Mouse (Mus musculus) spleen, adult 2 months (tissue): Measurements from ENCODE around the gene Knstrn. TPM values are rescaled to one million over a fixed set of nuclear protein-coding genes. Genes with fewer than 3 reads are reported as not detected.

Experiments used
- DNase-seq, 2 experiments: peaks; one replicate each; pipeline versions ENCODE4 v3.0.0 to v3.0.0-alpha.2; 2012 to 2021; ENCODE audit warnings: low spot score in 2 of 2, low read depth in 1 of 2
- H3K27ac ChIP-seq: fragments of 200-500 bp; 2 replicates; pipeline ENCODE4 v1.5.1; 2012; ENCODE audit warnings: low read length, inconsistent platforms; ENCODE audit not compliant: insufficient read depth
- H3K27me3 ChIP-seq: fragments of 200-500 bp; 2 replicates; pipeline ENCODE4 v1.6.1; 2012; ENCODE audit warnings: mild to moderate bottlenecking, moderate library complexity, low read length, inconsistent platforms; ENCODE audit not compliant: control insufficient read depth, insufficient read depth
- H3K36me3 ChIP-seq: fragments of 200-500 bp; 2 replicates; pipeline ENCODE4 v1.6.1; 2012; ENCODE audit warnings: mild to moderate bottlenecking, low read length, inconsistent platforms; ENCODE audit not compliant: control insufficient read depth, insufficient read depth
- H3K4me1 ChIP-seq: fragments of 200-500 bp; 2 replicates; pipeline ENCODE4 v1.6.1; 2011; ENCODE audit warnings: inconsistent platforms; ENCODE audit not compliant: control insufficient read depth, insufficient read depth, insufficient read length
- H3K4me3 ChIP-seq: fragments of 200-500 bp; 2 replicates; pipeline ENCODE4 v1.5.1; 2011; ENCODE audit warnings: mild to moderate bottlenecking, inconsistent platforms; ENCODE audit not compliant: insufficient read depth, insufficient read length; ENCODE audit errors: extremely low read depth
- CTCF ChIP-seq: fragments of 200-500 bp; IDR thresholded peaks from 2 replicates; pipeline ENCODE4 v1.5.1; 2011; ENCODE audit warnings: mild to moderate bottlenecking, inconsistent platforms; ENCODE audit not compliant: insufficient read depth, insufficient read length, insufficient replicate concordance; ENCODE audit errors: extremely low read depth
- POLR2A ChIP-seq: fragments of 200-500 bp; IDR thresholded peaks from 2 replicates; pipeline ENCODE4 v1.6.1; 2011; ENCODE audit warnings: low read depth, low read length, inconsistent platforms
- WGBS: fragments of 180-500 bp; shearing (Covaris S2); methylation state at CpG from one replicate; pipeline ENCODE4 v1.1.7; 2018; 5-methylcytosine and 5-hydroxymethylcytosine counted together
- polyA plus RNA-seq: library from polyadenylated mRNA; depleted of rRNA; stranded (reverse); fragments of >200 nt; gene quantifications from 2 replicates; pipeline ENCODE4 v1.2.3, GENCODE M21; 2012

The Knstrn gene
- polyA plus RNA-seq, 1 experiment = 4.2 TPM

GRCm38 (mm10) chr2:118781115-118781514 is 32.7 kb upstream of the Knstrn start:
- Histone ChIP-seq H3K27me3 (no peaks in the 10 kb centered on the region), H3K4me3 (no peak overlapping the region), H3K4me1 (no peaks in the 10 kb centered on the region; the same call in 1 of the 2 replicates), H3K36me3 (no peaks in the 10 kb centered on the region), H3K27ac (no peak overlapping the region)
- WGBS = 65% methylated on average over 1 of the region's 1 CpGs
- TF ChIP-seq CTCF (no peak), POLR2A (no peak)
- DNase-seq = no peak

DNA sequence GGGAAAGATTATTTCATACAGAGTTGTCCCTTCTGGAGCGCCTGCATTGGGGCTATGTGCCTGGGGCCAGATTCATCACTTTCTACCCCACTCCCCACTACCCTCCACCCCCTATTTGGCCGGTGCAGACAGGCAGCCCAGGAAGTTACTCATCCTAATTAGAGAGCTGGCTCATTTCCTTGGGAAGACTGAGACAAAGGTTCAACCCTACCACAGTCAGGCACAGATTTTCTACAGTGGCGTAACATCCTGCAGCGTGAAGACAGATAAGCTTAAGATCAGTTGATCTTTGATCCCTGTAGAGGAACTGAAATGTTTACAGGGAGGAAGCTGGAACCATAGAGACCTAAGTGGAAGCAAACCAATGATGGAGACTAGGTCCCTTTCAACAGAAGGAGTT is 31.5 kb upstream of the Knstrn start:
- DNase-seq = no peak
- H3K36me3 ChIP-seq = no peaks in the 10 kb centered on the region
- H3K27ac ChIP-seq = no peak overlapping the region
- H3K27me3 ChIP-seq = no peaks in the 10 kb centered on the region
- H3K4me3 ChIP-seq = no peak overlapping the region
- 53% methylated on average over 4 of the region's 4 CpGs for WGBS
- H3K4me1 ChIP-seq = no peaks in the 10 kb centered on the region; the same call in 1 of the 2 replicates
- TF ChIP-seq CTCF (no peak), POLR2A (no peak)

DNA sequence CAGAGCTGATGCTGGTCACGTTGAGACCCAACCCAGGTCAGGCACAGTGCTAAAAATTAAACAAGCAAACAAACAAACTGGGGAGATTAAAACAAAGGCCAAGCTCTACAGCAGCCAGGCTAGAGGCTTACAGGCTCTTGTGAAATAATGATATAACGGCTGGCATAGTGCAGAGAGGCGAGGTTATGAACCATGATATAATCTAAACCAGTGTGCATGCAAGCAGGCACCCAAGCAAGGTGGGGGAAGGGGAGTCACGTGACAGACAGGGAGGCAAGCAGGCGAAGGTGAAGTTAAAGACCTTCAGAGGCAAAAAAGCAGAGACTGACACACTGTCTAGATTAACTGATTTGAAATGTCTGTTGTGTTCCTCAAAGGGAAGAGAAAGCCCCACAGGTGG is 30.7 kb upstream of the Knstrn start:
- Histone ChIP-seq H3K4me3 (no peak overlapping the region), H3K4me1 (no peaks in the 10 kb centered on the region; the same call in 1 of the 2 replicates), H3K36me3 (no peaks in the 10 kb centered on the region), H3K27ac (no peak overlapping the region), H3K27me3 (no peaks in the 10 kb centered on the region)
- TF ChIP-seq CTCF = no peak
- TF ChIP-seq POLR2A = no peak
- WGBS = 58% methylated on average over 5 of the region's 5 CpGs
- no peak for DNase-seq

DNA sequence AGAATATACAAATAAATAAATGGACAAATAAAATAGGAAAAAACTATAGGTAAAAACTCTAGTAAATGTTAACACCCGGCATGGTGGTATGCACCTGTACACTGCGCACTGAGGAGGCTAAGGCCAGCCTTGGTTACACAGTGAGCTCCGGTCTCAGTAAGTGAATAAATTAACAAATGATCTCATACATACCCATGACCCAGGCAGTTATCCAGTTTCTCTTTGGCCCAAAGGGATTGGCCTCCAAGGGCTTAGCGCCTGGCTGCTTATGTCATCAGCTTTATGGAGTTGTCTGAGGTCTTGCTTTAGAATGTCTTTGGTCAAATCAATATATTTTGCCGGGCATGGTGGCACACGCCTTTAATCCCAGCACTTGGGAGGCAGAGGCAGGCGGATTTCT is 30.1 kb upstream of the Knstrn start:
- Histone ChIP-seq H3K4me1 (no peaks in the 10 kb centered on the region; the same call in 1 of the 2 replicates), H3K27me3 (no peaks in the 10 kb centered on the region), H3K4me3 (no peak overlapping the region), H3K36me3 (no peaks in the 10 kb centered on the region), H3K27ac (no peak overlapping the region)
- DNase-seq = no peak
- TF ChIP-seq POLR2A (no peak), CTCF (no peak)
- WGBS = 92% methylated on average over 7 of the region's 7 CpGs

DNA sequence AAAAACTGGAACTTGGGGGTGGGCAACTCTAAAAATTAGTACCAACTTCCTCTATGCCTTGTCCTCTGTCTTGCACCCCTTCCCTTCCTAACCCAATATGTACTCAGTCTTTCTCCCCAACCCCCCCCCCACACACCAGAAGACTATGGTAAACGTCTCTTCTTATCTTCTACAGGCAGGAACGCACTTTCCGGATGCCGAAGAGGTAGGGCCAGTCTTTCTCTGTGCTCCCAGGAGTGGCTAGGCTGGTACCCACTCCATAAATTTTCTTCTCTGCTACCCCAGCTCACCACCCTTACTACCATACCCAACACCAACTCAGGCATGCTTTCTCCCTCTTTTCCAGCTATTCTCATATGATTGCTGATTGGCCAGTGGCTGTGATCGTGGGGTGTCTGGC is 27.3 kb upstream of the Knstrn start:
- peaks cover 2% of the 10 kb centered on the region; the same call in 1 of the 2 replicates for H3K4me1 ChIP-seq
- WGBS = 79% methylated on average over 5 of the region's 5 CpGs
- no peak overlapping the region for H3K27ac ChIP-seq
- no peaks in the 10 kb centered on the region for H3K27me3 ChIP-seq
- H3K4me3 ChIP-seq = no peak overlapping the region
- no peak for TF ChIP-seq POLR2A
- TF ChIP-seq CTCF = no peak
- no peak for DNase-seq
- H3K36me3 ChIP-seq = no peaks in the 10 kb centered on the region

DNA sequence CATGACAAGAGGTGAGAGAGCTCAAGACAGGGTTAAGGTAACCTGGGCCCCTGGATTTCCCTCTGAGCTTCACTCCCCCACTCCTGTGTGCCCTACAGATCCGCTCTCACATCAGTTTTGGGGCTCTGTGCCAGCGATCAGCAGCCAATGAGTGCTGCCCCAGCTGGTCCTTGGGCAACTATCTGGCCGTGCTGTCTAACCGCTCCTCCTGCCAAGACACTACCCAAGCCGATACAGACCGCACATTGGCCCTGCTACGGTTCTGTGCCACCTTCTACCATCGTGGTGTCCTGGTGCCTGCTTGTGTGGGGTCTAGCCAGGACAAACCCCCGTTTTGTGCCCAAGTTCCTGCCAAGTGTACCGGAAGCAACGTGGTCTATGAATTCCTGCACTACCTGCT is 24.3 kb upstream of the Knstrn start:
- Histone ChIP-seq H3K27me3 (no peaks in the 10 kb centered on the region), H3K4me1 (peaks cover 2% of the 10 kb centered on the region; the same call in 1 of the 2 replicates), H3K4me3 (no peak overlapping the region), H3K36me3 (no peaks in the 10 kb centered on the region), H3K27ac (no peak overlapping the region)
- 84% methylated on average over 11 of the region's 11 CpGs for WGBS
- TF ChIP-seq CTCF = no peak
- TF ChIP-seq POLR2A = no peak
- no peak for DNase-seq

GRCm38 (mm10) chr2:118790221-118790550 is 23.6 kb upstream of the Knstrn start:
- H3K27me3 ChIP-seq = no peaks in the 10 kb centered on the region

More at GRCm38 (mm10) chr2:118790221-118790550, 23.6 kb upstream of the Knstrn start:
- H3K4me1 ChIP-seq = peaks cover 2% of the 10 kb centered on the region; the same call in 1 of the 2 replicates
- H3K36me3 ChIP-seq = no peaks in the 10 kb centered on the region
- no peak overlapping the region for H3K4me3 ChIP-seq
- 82% methylated on average over 12 of the region's 12 CpGs for WGBS
- TF ChIP-seq CTCF (no peak), POLR2A (no peak)
- H3K27ac ChIP-seq = no peak overlapping the region
- no peak for DNase-seq
